Mouse (Mus musculus) neural tube, embryonic 11.5 days (tissue): Measurements from ENCODE around the gene Htr1b. TPM values are rescaled to one million over a fixed set of nuclear protein-coding genes. Genes with fewer than 3 reads are reported as not detected.

Experiments
- ATAC-seq: fragments of 200-750 bp; cut with Nextera tagmentation; 2 replicates; pipeline ENCODE4 v1.8.0; 2017; ENCODE audit warnings: moderate number of reproducible peaks, mild to moderate bottlenecking, moderate TSS enrichment, moderate library complexity; ENCODE audit not compliant: insufficient read depth, low FRiP score, low TSS enrichment
- DNase-seq: peaks from one replicate; pipeline ENCODE4 v3.0.0-alpha.2; 2015; ENCODE audit warnings: low spot score
- H3K27ac ChIP-seq: fragments of 300-500 bp; sonication (generic); 2 replicates; pipeline ENCODE4 v1.5.1; 2014; ENCODE audit warnings: low read depth, mild to moderate bottlenecking, low read length
- H3K27me3 ChIP-seq: fragments of 300-500 bp; sonication (generic); 2 replicates; pipeline ENCODE4 v1.6.1; 2014; ENCODE audit warnings: mild to moderate bottlenecking, low read length, mixed read lengths; ENCODE audit not compliant: control insufficient read depth, insufficient read depth
- H3K36me3 ChIP-seq: fragments of 300-500 bp; sonication (generic); 2 replicates; pipeline ENCODE4 v1.6.1; 2014; ENCODE audit warnings: mild to moderate bottlenecking, low read length, moderate library complexity, mixed read lengths; ENCODE audit not compliant: control insufficient read depth, insufficient read depth
- H3K4me1 ChIP-seq: fragments of 300-500 bp; sonication (generic); 2 replicates; pipeline ENCODE4 v1.6.1; 2014; ENCODE audit warnings: low read length, mixed read lengths; ENCODE audit not compliant: control insufficient read depth, insufficient read depth
- H3K4me2 ChIP-seq: fragments of 300-500 bp; sonication (generic); 2 replicates; pipeline ENCODE4 v1.6.1; 2014; ENCODE audit warnings: low read depth, mild to moderate bottlenecking, moderate library complexity
- H3K4me3 ChIP-seq: fragments of 300-500 bp; sonication (generic); 2 replicates; pipeline ENCODE4 v1.5.1; 2014; ENCODE audit warnings: low read depth, low read length
- H3K9ac ChIP-seq: fragments of 300-500 bp; sonication (generic); 2 replicates; pipeline ENCODE4 v1.6.1; 2014; ENCODE audit warnings: mild to moderate bottlenecking, low read length
- H3K9me3 ChIP-seq: fragments of 300-500 bp; sonication (generic); 2 replicates; pipeline ENCODE4 v1.6.1; 2016; ENCODE audit warnings: low read length; ENCODE audit not compliant: control insufficient read depth
- WGBS: fragments of 180-500 bp; shearing (Covaris S2); extraction: QIAGEN DNeasy Blood & Tissue Kit; methylation state at CpG from one replicate; pipeline ENCODE4 v1.1.7; 2014; 5-methylcytosine and 5-hydroxymethylcytosine counted together
- polyA plus RNA-seq: library from polyadenylated mRNA; unstranded; fragments of >200 nt; fragmentation: Nextera tagmentation; extraction: Ambion mirVana; gene quantifications from 2 replicates; pipeline ENCODE4 v1.2.1, GENCODE M21; 2014

Gene Htr1b
- polyA plus RNA-seq, result 0.38 and 0.39 TPM in 2 replicates

DNA sequence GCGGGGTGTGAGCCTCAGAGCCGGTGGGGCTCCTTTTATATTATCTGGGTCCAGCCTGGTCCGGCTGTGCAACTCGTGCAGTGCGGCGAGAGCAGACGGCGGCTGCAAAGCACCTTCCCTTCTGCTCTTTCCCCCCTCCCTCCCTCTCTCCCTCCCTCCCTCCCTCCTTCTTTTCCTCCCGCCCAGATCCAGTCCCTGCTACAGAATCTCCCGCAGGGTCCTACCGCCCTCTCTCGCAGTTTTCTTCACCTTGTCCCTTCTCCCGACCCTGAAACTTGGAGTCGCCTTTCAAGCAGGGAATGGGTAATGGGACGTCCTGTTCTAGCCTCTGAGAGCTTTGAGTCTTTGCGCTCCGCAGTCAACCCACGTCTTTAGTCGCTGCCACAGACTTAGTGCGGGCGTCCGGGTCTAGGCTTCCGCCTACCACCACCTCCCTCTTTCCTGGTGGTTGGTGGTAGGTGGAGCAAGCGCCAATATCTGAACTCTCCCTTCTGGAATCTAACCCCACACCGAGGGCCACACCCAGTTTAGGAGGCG is at the start of gene Htr1b:
TSS of gene Htr1b (minus strand) at position 392 of the 537 bp plus-strand sequence.
- peak; percentile 67 for ATAC-seq
- peaks cover 26% of the 10 kb centered on the region for H3K27me3 ChIP-seq

GRCm38 (mm10) chr9:81676716-81677115 is 43.1 kb upstream of the Htr1b start:
- no peaks in the 10 kb centered on the region for H3K4me1 ChIP-seq
- DNase-seq, result no peak
- no peaks in the 10 kb centered on the region for H3K27me3 ChIP-seq
- no peak overlapping the region for H3K9ac ChIP-seq
- H3K27ac ChIP-seq, result no peak overlapping the region
- H3K4me3 ChIP-seq, result no peak overlapping the region
- ATAC-seq, result no peak
- H3K4me2 ChIP-seq, result no peak overlapping the region
- WGBS, result 89% methylated on average over 1 of the region's 1 CpGs
- H3K36me3 ChIP-seq, result no peaks in the 10 kb centered on the region
- no peaks in the 10 kb centered on the region for H3K9me3 ChIP-seq

More for the DNA sequence above, at the start of gene Htr1b:
- Histone ChIP-seq H3K4me2 (peak within 1 kb of the TSS; percentile 100), H3K36me3 (no peaks in the 10 kb centered on the region), H3K9me3 (no peaks in the 10 kb centered on the region), H3K4me3 (peak within 1 kb of the TSS; percentile 71), H3K9ac (peak within 1 kb of the TSS; percentile 60), H3K4me1 (no peaks in the 10 kb centered on the region), H3K27ac (no peak within 1 kb of the TSS)
- WGBS, result 0% methylated on average over 24 of the region's 26 CpGs
- peak; percentile 70 for DNase-seq

GRCm38 (mm10) chr9:81637486-81637885 is 3.9 kb upstream of the Htr1b start:
- DNase-seq (no peak), ATAC-seq (no peak)
- Histone ChIP-seq H3K27me3 (peaks cover 14% of the 10 kb centered on the region), H3K27ac (no peak overlapping the region), H3K4me2 (no peak overlapping the region), H3K36me3 (no peaks in the 10 kb centered on the region), H3K9me3 (no peaks in the 10 kb centered on the region), H3K4me3 (no peak overlapping the region), H3K4me1 (no peaks in the 10 kb centered on the region), H3K9ac (no peak overlapping the region)
- WGBS, result 94% methylated on average over 1 of the region's 1 CpGs

DNA sequence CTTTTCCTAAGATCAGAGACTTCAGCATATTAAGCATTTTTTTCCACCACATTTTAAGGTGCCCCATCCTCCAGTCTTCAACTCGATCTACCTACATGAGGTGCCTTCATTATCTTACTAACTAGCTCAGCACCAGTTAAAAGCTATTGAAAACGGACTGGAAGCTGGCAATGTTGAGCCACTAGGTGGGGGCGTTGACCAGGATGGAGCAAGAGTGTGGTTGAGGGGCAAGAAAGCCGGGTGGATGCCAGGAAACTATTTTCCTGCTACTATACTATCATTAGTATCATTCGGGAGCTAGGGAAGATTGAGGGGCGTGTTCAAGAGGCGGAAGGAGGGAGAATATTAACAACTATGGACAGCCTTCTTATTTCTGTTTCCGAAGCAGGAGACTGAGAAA is 1.5 kb upstream of the Htr1b start:
- peaks cover 26% of the 10 kb centered on the region for H3K27me3 ChIP-seq
- no peak overlapping the region for H3K9ac ChIP-seq
- DNase-seq, result peak; percentile 51
- H3K36me3 ChIP-seq, result no peaks in the 10 kb centered on the region
- no peak overlapping the region for H3K4me3 ChIP-seq
- H3K9me3 ChIP-seq, result no peaks in the 10 kb centered on the region
- 13% methylated on average over 8 of the region's 8 CpGs for WGBS
- no peak overlapping the region for H3K27ac ChIP-seq
- no peak overlapping the region for H3K4me2 ChIP-seq
- no peak for ATAC-seq
- no peaks in the 10 kb centered on the region for H3K4me1 ChIP-seq

DNA sequence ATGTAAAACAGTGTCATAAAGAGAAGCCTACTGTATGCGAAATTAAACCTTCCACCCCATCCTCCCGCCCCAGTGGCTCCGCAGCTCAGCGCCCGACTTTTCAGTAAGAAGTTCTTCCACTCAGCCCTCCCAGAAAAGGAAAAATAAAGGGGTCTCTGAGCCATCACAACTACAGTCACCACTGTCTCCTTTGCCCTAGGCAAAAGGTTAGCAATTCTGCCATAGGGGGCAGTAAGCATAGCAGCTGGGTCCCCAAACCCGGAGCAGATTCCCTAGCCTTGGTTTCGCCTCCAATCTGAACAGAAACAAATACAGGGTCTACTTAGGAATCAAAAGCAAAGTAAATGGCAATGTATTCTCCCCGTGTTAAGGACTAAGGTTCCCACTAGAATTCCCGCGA is 535 bp upstream of the Htr1b start:
- Histone ChIP-seq H3K4me3 (peak overlapping the region; percentile 71), H3K27me3 (peaks cover 26% of the 10 kb centered on the region), H3K9ac (no peak overlapping the region), H3K4me1 (no peaks in the 10 kb centered on the region), H3K36me3 (no peaks in the 10 kb centered on the region), H3K9me3 (no peaks in the 10 kb centered on the region), H3K27ac (no peak overlapping the region), H3K4me2 (peak overlapping the region; percentile 100)
- ATAC-seq, result no peak
- WGBS, result 2% methylated on average over 10 of the region's 10 CpGs
- peak; percentile 32 for DNase-seq

GRCm38 (mm10) chr9:81632736-81633436 is 742 bp downstream of the Htr1b start:
- Histone ChIP-seq H3K27ac (no peak overlapping the region), H3K36me3 (no peaks in the 10 kb centered on the region), H3K27me3 (peaks cover 26% of the 10 kb centered on the region), H3K9me3 (no peaks in the 10 kb centered on the region), H3K9ac (peak overlapping the region; percentile 60), H3K4me3 (peak overlapping the region; percentile 71), H3K4me1 (no peaks in the 10 kb centered on the region), H3K4me2 (peak overlapping the region; percentile 100)
- ATAC-seq, result peak; percentile 65
- DNase-seq, result peak; percentile 72
- WGBS, result under 1% methylated on average over 43 of the region's 47 CpGs

DNA sequence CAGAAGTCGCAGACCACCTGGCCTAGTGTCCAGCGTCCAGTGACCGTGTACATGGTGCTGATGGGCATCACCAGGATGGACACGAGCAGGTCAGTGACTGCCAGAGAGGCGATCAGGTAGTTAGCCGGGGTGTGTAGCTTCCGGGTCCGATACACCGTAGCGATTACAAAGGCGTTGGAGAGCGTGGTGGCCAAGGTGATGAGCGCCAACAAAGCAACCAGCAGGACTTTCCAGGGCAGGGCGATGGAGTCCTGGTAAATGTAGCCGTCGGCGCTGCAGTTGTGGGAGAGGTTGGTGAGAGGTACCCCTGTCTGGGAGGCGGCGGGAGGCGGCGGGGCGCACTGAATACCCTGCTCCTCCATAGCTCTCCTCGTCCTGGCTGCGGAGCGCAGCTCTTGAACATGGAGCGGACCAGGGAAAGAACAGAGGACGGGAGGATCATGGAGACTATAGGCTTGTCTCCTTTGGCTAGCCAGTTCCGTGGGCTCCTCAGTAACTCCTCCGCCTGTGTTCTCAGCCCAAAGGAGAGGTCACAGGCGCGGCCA is 1.4 kb downstream of the Htr1b start:
- peak; percentile 68 for DNase-seq
- Histone ChIP-seq H3K9ac (peak overlapping the region; percentile 60), H3K4me3 (peak overlapping the region; percentile 71), H3K27ac (no peak overlapping the region), H3K36me3 (no peaks in the 10 kb centered on the region), H3K27me3 (peaks cover 26% of the 10 kb centered on the region), H3K9me3 (no peaks in the 10 kb centered on the region), H3K4me2 (peak overlapping the region; percentile 100), H3K4me1 (no peaks in the 10 kb centered on the region)
- WGBS, result under 1% methylated on average over 31 of the region's 31 CpGs
- ATAC-seq, result peak; percentile 21

GRCm38 (mm10) chr9:81631581-81632091 is 2.0 kb downstream of the Htr1b start:
- Histone ChIP-seq H3K9me3 (no peaks in the 10 kb centered on the region), H3K9ac (no peak overlapping the region), H3K27me3 (peaks cover 26% of the 10 kb centered on the region), H3K4me3 (peak overlapping the region; percentile 71), H3K4me2 (peak overlapping the region; percentile 100), H3K27ac (no peak overlapping the region), H3K4me1 (no peaks in the 10 kb centered on the region), H3K36me3 (no peaks in the 10 kb centered on the region)
- 3% methylated on average over 27 of the region's 27 CpGs for WGBS
- DNase-seq, result peak; percentile 54
- ATAC-seq, result no peak
